Mouse (Mus musculus) bone marrow macrophage, adult 2 months (primary cell): ENCODE data around the gene Btbd9.

Source experiments
- CTCF ChIP-seq: IDR thresholded peaks from 2 replicates; pipeline ENCODE4 v1.5.1; 2012; ENCODE audit warnings: low read depth, mild to moderate bottlenecking, low read length, moderate library complexity
- POLR2A ChIP-seq: IDR thresholded peaks from 2 replicates; pipeline ENCODE4 v1.6.1; 2012; ENCODE audit warnings: mild to moderate bottlenecking, low read depth, low read length, borderline replicate concordance

DNA sequence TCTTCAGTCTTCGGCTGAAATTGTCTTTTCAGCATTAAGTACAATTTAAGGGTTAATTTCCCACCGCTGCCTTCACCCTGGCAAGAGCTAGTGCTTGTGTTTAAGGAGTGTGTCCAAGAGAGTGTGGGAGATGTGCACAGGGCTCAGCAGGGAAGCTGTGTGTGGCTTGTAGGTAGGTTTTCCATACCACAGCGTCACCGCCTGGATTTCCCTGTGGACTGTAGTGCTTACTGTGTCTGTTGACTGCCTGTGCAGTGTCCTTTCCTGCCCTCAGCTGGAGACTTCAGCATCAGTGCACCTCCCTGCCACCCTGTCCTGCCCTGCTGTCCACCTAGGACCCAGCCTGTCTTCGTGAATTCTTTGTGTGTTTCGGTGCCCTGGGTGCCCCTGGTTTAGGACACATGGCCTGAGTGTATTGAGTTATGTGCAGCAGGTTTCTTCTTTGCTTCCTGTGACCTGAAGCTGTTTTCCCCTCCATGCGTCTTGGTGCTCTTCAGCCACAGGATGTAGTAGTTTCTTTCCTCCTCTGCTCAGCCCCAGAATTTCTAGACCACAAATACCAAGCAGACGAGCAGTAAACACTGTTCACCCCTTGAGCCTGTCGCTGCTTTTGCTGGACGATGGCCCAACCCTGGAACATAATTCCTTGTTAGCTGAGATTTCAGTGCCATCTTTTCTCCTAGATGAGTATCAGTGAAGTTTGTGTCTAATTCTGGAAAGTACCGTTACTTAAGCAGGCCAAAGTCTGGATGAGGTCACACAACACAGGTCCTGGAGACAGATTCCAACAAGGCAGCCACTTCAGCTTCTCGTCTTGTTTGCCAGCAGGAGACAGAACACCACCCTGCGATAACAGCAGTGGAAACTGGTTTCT is 376.7 kb downstream of the Btbd9 start:
- TF ChIP-seq CTCF (no peak), POLR2A (no peak)
